Mouse (Mus musculus): ENCODE results near the gene Tmprss11a. TPM values are rescaled to one million over a fixed set of nuclear protein-coding genes. Genes with fewer than 3 reads are reported as not detected.

The Tmprss11a gene
- total RNA-seq (2021): not detected
- long read RNA-seq, experiment 1: 0 reads
- long read RNA-seq, experiment 2: 0 reads

- intact Hi-C loops (cut with DNase I): no loop called here
Observed at GRCm38 (mm10) chr5:86468890-86469289, at the start of gene Tmprss11a. Gene Tmprss11a (minus strand): TSS chr5:86468990.

GRCm38 (mm10) chr5:86518500-86518899 lies 49.7 kb upstream of the Tmprss11a start, which contains the start of gene Tmprss11g:
Gene Tmprss11g (minus strand): TSS chr5:86518600.
- no peak for DNase-seq (ENCODE audit: low spot score in 2 of 2)
- intact Hi-C loops (cut with DNase I): no loop called here

More at GRCm38 (mm10) chr5:86468890-86469289, at the start of gene Tmprss11a:
- DNase-seq (ENCODE audit: low spot score in 2 of 2): no peak

- intact Hi-C loops (cut with DNase I): no loop called here
- no peak for DNase-seq (ENCODE audit: low spot score in 2 of 2)
Observed at GRCm38 (mm10) chr5:86511538-86511937, 42.7 kb upstream of the Tmprss11a start.

- intact Hi-C loops (cut with DNase I): no loop called here
- DNase-seq (ENCODE audit: low spot score in 2 of 2): no peak
Observed at GRCm38 (mm10) chr5:86493453-86493852, 24.7 kb upstream of the Tmprss11a start.

GRCm38 (mm10) chr5:86482562-86482961 lies 13.8 kb upstream of the Tmprss11a start:
- intact Hi-C loops (cut with DNase I): loop anchor here (2.0 to 5.0 kb wide), 2 partner anchors 166 to 200 kb away; no protein-coding TSS in a partner anchor
- peak in 1 of 2 experiments; percentile 19 for DNase-seq (ENCODE audit: low spot score in 2 of 2)

- intact Hi-C loops (cut with DNase I): loop anchor here (2.0 to 5.0 kb wide), 2 partner anchors 167 to 200 kb away; no protein-coding TSS in a partner anchor
Observed at GRCm38 (mm10) chr5:86482031-86482430, 13.2 kb upstream of the Tmprss11a start.

GRCm38 (mm10) chr5:86473859-86474258 lies 5.1 kb upstream of the Tmprss11a start:
- DNase-seq (ENCODE audit: low spot score in 2 of 2): no peak
- intact Hi-C loops (cut with DNase I): no loop called here

More at GRCm38 (mm10) chr5:86482031-86482430, 13.2 kb upstream of the Tmprss11a start:
- no peak for DNase-seq (ENCODE audit: low spot score in 2 of 2)

GRCm38 (mm10) chr5:86439306-86439705 lies 29.5 kb downstream of the Tmprss11a start:
- intact Hi-C loops (cut with DNase I): loop anchor here (10.0 kb wide), 1 partner anchor 205 kb away; no protein-coding TSS in a partner anchor
- no peak for DNase-seq (ENCODE audit: low spot score in 2 of 2)

GRCm38 (mm10) chr5:86438548-86438947 lies 30.2 kb downstream of the Tmprss11a start:
- intact Hi-C loops (cut with DNase I): loop anchor here (10.0 kb wide), 1 partner anchor 206 kb away; no protein-coding TSS in a partner anchor
- peak in 1 of 2 experiments; percentile 19 for DNase-seq (ENCODE audit: low spot score in 2 of 2)

GRCm38 (mm10) chr5:86432697-86433096 lies 36.1 kb downstream of the Tmprss11a start:
- DNase-seq (ENCODE audit: low spot score in 2 of 2): peak; percentile 34 to 45

GRCm38 (mm10) chr5:86431096-86431495 lies 37.7 kb downstream of the Tmprss11a start:
- intact Hi-C loops (cut with DNase I): loop anchor here (10.0 kb wide), 1 partner anchor 214 kb away; no protein-coding TSS in a partner anchor
- no peak for DNase-seq (ENCODE audit: low spot score in 2 of 2)

More at GRCm38 (mm10) chr5:86432697-86433096, 36.1 kb downstream of the Tmprss11a start:
- intact Hi-C loops (cut with DNase I): loop anchor here (10.0 kb wide), 1 partner anchor 212 kb away; no protein-coding TSS in a partner anchor

GRCm38 (mm10) chr5:86421323-86422028 lies 47.3 kb downstream of the Tmprss11a start:
- intact Hi-C loops (cut with DNase I): no loop called here

GRCm38 (mm10) chr5:86419494-86419893 lies 49.3 kb downstream of the Tmprss11a start:
- intact Hi-C loops (cut with DNase I): no loop called here
- no peak for DNase-seq (ENCODE audit: low spot score in 2 of 2)

More at GRCm38 (mm10) chr5:86421323-86422028, 47.3 kb downstream of the Tmprss11a start:
- DNase-seq (ENCODE audit: low spot score in 2 of 2): no peak

- no peak for DNase-seq (ENCODE audit: low spot score in 2 of 2)
- intact Hi-C loops (cut with DNase I): no loop called here
Observed at GRCm38 (mm10) chr5:86414280-86414679, 54.5 kb downstream of the Tmprss11a start.

GRCm38 (mm10) chr5:86410815-86411214 lies 58.0 kb downstream of the Tmprss11a start:
- DNase-seq (ENCODE audit: low spot score in 2 of 2): peak in 1 of 2 experiments; percentile 26
- intact Hi-C loops (cut with DNase I): no loop called here

- intact Hi-C loops (cut with DNase I): no loop called here
Observed at GRCm38 (mm10) chr5:86407941-86408340, 60.8 kb downstream of the Tmprss11a start.

GRCm38 (mm10) chr5:86407191-86407590 lies 61.6 kb downstream of the Tmprss11a start:
- no peak for DNase-seq (ENCODE audit: low spot score in 2 of 2)
- intact Hi-C loops (cut with DNase I): no loop called here

More at GRCm38 (mm10) chr5:86407941-86408340, 60.8 kb downstream of the Tmprss11a start:
- no peak for DNase-seq (ENCODE audit: low spot score in 2 of 2)

- no peak for DNase-seq (ENCODE audit: low spot score in 2 of 2)
- intact Hi-C loops (cut with DNase I): no loop called here
Observed at GRCm38 (mm10) chr5:86373320-86373719, 95.5 kb downstream of the Tmprss11a start, which contains the start of gene Tmprss11d. Gene Tmprss11d (minus strand): TSS chr5:86373420.

Measured in left cerebral cortex, postnatal 14 days (tissue).